Mouse (Mus musculus) liver, embryonic 15.5 days (tissue): ENCODE measurements at regions not wholly inside any gene's neighbourhood (a gene's known extent, or its start where the extent isn't known, plus 50 kb on each side); places are given as distances from the start of the nearest gene placed in this dataset.

ENCODE experiments used
- ATAC-seq: fragments of 200-750 bp; cut with Nextera tagmentation; 2 replicates; pipeline ENCODE4 v1.8.0; 2017; ENCODE audit warnings: moderate number of reproducible peaks, mild to moderate bottlenecking, moderate library complexity; ENCODE audit not compliant: insufficient read depth
- H3K27ac ChIP-seq: fragments of 300-500 bp; sonication (generic); replicated peaks from 2 replicates; pipeline ENCODE4 v1.5.1; 2015; ENCODE audit warnings: mild to moderate bottlenecking, inconsistent platforms
- H3K27me3 ChIP-seq: fragments of 300-500 bp; sonication (generic); 2 replicates; pipeline ENCODE4 v1.6.1; 2015; ENCODE audit warnings: mild to moderate bottlenecking, inconsistent platforms
- H3K36me3 ChIP-seq: fragments of 300-500 bp; sonication (generic); replicated peaks from 2 replicates; pipeline ENCODE4 v1.6.1; 2015; ENCODE audit warnings: moderate library complexity, mild to moderate bottlenecking, inconsistent platforms
- H3K4me1 ChIP-seq: fragments of 300-500 bp; sonication (generic); replicated peaks from 2 replicates; pipeline ENCODE4 v1.6.1; 2015; ENCODE audit warnings: inconsistent platforms
- H3K4me2 ChIP-seq: fragments of 300-500 bp; sonication (generic); 2 replicates; pipeline ENCODE4 v1.6.1; 2015; ENCODE audit warnings: moderate library complexity, mild to moderate bottlenecking, inconsistent platforms
- H3K4me3 ChIP-seq: fragments of 300-500 bp; sonication (generic); replicated peaks from 2 replicates; pipeline ENCODE4 v1.5.1; 2015; ENCODE audit warnings: mild to moderate bottlenecking, inconsistent platforms
- H3K9ac ChIP-seq: fragments of 300-500 bp; sonication (generic); 2 replicates; pipeline ENCODE4 v1.6.1; 2015; ENCODE audit warnings: moderate library complexity, mild to moderate bottlenecking, inconsistent platforms
- H3K9me3 ChIP-seq: fragments of 300-500 bp; sonication (generic); replicated peaks from 2 replicates; pipeline ENCODE4 v1.6.1; 2016; ENCODE audit warnings: inconsistent platforms
- WGBS: fragments of 180-500 bp; shearing (Covaris S2); methylation state at CpG from one replicate; pipeline ENCODE4 v1.1.7; 2015; ENCODE audit warnings: mixed read lengths; ENCODE audit not compliant: insufficient replicate concordance; 5-methylcytosine and 5-hydroxymethylcytosine counted together

DNA sequence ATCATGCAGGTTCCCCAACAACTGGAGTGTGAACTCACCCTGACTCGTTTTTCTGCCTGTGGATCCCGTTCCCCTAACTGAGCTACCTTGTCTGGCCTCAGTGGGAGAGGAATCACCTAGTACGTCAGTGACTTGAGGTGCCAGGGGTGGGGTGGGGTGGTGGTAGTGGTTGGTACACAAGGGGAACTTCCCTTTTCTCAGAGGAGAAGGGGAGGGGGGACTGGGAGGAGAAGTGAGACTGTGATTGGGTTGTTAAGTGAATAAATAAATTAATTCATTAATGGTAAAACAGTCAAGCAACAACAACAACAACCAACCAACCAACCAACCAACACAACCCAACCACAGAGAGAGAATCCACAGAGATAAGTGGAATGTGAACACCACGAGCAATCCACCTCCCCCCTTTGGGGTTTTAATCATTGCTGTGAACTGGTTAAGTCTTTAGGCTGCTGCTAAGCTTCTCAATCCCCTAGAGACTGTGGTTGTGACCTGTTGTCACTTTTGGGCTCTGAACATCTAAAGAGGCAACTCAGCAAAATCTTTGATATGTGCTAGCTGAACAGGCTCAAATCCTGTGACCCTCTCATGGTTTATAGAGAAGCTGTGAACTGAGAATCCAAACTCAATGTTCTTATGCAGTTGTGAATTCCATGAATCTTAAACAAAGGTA, 111.0 kb upstream of the Fbxo11 start:
- ATAC-seq = no peak
- Histone ChIP-seq H3K9ac (no peak overlapping the region), H3K4me1 (no peaks in the 10 kb centered on the region), H3K4me3 (no peak overlapping the region), H3K4me2 (no peak overlapping the region), H3K9me3 (no peaks in the 10 kb centered on the region), H3K36me3 (no peaks in the 10 kb centered on the region), H3K27ac (no peak overlapping the region), H3K27me3 (no peaks in the 10 kb centered on the region)
- 35% methylated on average over 4 of the region's 4 CpGs for WGBS

DNA sequence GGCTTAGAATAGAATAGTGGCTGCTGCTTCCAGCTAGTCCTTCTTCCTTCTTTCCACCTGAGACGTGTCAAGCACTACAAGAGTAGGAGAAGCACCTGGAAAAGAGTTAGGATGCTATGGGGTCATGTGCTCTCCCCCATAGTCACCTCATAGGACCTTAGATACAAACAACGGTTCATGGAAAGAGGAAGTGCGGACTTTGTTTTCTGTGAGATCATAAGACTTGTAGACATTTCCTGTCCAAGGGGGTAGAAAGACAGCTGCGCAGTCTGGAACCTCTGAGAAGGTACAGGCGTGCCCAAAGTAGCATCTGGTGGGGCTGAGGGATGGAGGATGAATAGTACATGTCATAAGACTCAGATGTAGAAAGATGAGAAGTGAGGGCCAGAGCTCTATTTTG, 125.6 kb upstream of the Fbxo11 start:
- Histone ChIP-seq H3K27ac (no peak overlapping the region), H3K4me3 (no peak overlapping the region), H3K36me3 (no peaks in the 10 kb centered on the region), H3K4me1 (no peaks in the 10 kb centered on the region), H3K9ac (no peak overlapping the region), H3K9me3 (no peaks in the 10 kb centered on the region), H3K27me3 (no peaks in the 10 kb centered on the region), H3K4me2 (no peak overlapping the region)
- WGBS = 20% methylated on average over 5 of the region's 5 CpGs
- no peak for ATAC-seq

DNA sequence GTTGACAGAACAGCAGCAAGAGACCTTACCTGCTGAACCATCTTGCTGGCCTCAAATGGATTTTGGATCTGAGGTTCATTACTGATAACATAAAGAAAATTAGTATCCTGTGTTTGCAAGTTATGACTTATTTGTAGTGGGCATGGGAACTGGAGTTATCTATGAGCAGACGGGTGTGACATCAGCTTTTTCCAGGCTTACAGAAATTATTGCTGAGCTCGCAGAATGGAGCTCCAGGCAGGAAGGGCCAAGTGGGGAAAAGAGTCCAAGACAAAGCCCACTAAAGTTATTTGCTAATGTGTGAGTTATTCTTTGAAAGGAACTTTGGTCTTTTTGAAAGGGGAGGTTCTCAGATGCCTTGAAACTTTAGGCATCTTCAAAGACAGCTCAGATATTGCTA, 126.4 kb upstream of the Fbxo11 start:
- Histone ChIP-seq H3K36me3 (no peaks in the 10 kb centered on the region), H3K9ac (no peak overlapping the region), H3K27ac (no peak overlapping the region), H3K4me3 (no peak overlapping the region), H3K9me3 (no peaks in the 10 kb centered on the region), H3K4me2 (no peak overlapping the region), H3K4me1 (no peaks in the 10 kb centered on the region), H3K27me3 (no peaks in the 10 kb centered on the region)
- ATAC-seq = no peak
- WGBS = 47% methylated on average over 2 of the region's 2 CpGs

DNA sequence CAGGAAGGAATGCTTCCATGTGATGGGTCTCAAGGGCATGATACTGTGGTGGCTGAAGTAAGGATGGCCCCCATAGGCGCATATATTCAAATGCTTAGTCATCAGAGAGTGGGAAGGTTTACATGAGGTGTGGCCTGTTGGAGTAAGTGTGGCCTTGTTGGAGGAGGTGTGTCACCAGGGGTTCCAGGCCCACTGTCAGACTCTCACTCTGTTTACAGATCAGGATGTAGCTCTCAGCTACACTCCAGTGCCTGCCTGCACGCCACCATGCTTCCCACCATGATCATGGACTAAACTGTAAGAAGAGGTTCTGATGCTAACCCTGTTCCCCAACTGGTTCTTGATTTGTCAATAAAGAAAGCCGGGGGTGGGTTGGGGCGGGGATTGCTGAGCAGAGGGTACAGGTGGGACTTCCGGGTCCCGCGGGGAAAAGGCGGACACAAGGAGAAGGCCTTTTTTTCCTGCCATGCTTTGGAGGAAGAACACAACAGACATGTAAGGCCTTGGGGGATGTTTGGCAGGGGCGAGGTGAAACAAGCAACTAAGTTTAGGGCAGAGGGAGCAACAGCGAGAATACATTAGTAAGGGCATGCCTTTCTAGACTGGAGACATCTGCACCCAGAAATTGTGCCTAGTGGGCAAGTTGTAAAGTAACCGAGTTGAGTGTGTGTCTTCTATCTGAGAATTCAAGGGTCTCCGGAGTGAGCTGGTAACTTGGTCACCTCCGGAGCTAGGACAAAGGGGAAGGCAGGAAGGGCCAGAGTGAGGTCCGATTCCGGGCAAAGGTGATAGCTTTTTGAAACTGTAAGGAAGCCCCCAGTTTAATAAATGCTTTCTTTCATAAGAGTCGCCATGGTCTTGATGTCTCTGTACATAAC, 127.1 kb upstream of the Fbxo11 start:
- Histone ChIP-seq H3K4me2 (no peak overlapping the region), H3K9me3 (no peaks in the 10 kb centered on the region), H3K4me3 (no peak overlapping the region), H3K27me3 (no peaks in the 10 kb centered on the region), H3K27ac (no peak overlapping the region), H3K36me3 (no peaks in the 10 kb centered on the region), H3K4me1 (no peaks in the 10 kb centered on the region), H3K9ac (no peak overlapping the region)
- no peak for ATAC-seq
- WGBS = 74% methylated on average over 16 of the region's 16 CpGs

DNA sequence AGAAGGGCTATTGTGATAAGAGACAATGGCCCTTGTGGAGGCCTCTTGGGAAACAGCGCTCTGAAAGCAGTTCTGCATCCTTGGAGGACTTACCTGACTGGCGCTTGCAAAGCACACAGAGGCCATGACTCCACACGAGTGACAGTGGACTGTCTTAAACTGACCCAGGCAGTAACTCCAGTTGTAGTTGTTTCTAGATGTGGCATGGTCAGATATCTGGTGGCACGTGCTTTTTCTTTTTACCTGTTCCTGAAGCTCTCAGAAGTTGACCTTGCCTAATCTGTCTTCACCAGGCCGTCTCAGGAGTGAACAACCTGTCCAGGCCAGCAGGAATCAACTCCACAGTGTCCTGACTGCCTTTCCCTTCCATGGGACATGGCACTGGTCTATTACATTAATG, 129.6 kb upstream of the Fbxo11 start:
- 59% methylated on average over 5 of the region's 5 CpGs for WGBS
- no peak overlapping the region for H3K4me2 ChIP-seq

DNA sequence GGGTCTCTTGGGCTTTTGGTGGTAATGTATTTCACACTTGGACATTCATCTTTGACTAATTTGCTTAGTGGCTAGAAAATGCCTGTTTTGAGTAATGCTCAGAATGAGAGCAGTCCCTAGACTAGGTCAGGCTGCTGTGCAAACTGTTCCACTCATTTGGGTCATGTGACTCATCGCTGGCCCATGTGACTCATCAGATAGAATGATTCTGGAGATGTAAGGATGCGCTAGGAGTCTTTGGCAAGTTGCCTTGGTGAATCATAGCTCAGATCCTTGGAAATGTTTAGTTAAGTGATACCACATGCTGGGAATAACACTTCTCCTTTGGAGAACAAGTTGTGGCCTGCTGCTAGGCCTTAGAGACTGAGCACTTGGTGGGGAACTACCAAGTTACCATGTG, 130.2 kb upstream of the Fbxo11 start:
- ATAC-seq = no peak
- 74% methylated on average over 2 of the region's 2 CpGs for WGBS

More for the DNA sequence above, 129.6 kb upstream of the Fbxo11 start:
- no peaks in the 10 kb centered on the region for H3K9me3 ChIP-seq
- H3K4me3 ChIP-seq = no peak overlapping the region
- H3K36me3 ChIP-seq = no peaks in the 10 kb centered on the region
- H3K4me1 ChIP-seq = no peaks in the 10 kb centered on the region
- no peaks in the 10 kb centered on the region for H3K27me3 ChIP-seq
- no peak overlapping the region for H3K27ac ChIP-seq
- no peak overlapping the region for H3K9ac ChIP-seq
- no peak for ATAC-seq

DNA sequence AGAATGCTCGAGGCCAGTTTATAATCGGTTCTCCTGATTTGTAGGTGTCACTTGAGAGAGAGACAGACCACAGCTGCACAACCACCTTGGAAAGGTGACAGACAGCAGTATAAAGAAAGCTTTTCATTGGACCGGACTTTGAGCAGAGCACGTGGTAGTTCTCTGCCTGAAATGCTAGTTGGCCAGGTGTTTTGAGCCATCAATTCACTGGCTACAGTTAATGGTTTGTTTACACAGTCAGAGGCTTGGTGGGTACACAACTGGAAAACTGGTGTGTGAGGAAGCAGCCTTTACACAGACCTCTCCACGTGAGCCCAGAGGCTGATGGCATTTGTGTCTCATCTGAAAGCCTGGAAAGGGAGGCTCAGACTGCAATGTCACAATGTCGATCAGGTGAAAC, 130.8 kb upstream of the Fbxo11 start:
- Histone ChIP-seq H3K9ac (no peak overlapping the region), H3K27ac (no peak overlapping the region), H3K27me3 (no peaks in the 10 kb centered on the region), H3K4me2 (no peak overlapping the region), H3K9me3 (no peaks in the 10 kb centered on the region), H3K36me3 (no peaks in the 10 kb centered on the region), H3K4me3 (no peak overlapping the region), H3K4me1 (no peaks in the 10 kb centered on the region)
- 72% methylated on average over 6 of the region's 6 CpGs for WGBS
- no peak for ATAC-seq

More for the DNA sequence above, 130.2 kb upstream of the Fbxo11 start:
- Histone ChIP-seq H3K9me3 (no peaks in the 10 kb centered on the region), H3K4me1 (no peaks in the 10 kb centered on the region), H3K9ac (no peak overlapping the region), H3K27me3 (no peaks in the 10 kb centered on the region), H3K4me2 (no peak overlapping the region), H3K36me3 (no peaks in the 10 kb centered on the region), H3K27ac (no peak overlapping the region), H3K4me3 (no peak overlapping the region)

DNA sequence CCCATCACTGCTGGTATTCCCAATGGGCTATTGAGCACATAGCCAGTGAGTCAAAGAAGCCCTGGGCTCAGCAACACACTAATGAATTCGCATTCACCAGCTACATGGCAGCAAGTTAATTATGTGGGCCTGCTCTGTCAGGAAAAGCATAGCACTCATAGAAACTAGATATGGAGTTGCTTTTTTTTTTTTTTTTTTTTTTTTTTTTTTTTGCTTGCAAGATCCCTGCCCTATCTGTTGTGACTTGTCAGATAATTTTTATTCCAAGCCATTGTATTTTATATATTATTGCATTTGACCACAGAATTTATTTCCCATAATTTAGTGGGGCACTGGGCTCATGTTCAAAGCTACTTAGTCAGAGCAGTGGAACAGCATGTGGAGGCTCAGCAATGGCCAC, 131.2 kb upstream of the Fbxo11 start:
- no peak overlapping the region for H3K4me2 ChIP-seq
- no peak overlapping the region for H3K4me3 ChIP-seq
- no peaks in the 10 kb centered on the region for H3K4me1 ChIP-seq
- no peak overlapping the region for H3K27ac ChIP-seq
- H3K27me3 ChIP-seq = no peaks in the 10 kb centered on the region
- WGBS = 74% methylated on average over 1 of the region's 1 CpGs
- no peaks in the 10 kb centered on the region for H3K9me3 ChIP-seq
- no peak overlapping the region for H3K9ac ChIP-seq
- no peak for ATAC-seq
- H3K36me3 ChIP-seq = no peaks in the 10 kb centered on the region

DNA sequence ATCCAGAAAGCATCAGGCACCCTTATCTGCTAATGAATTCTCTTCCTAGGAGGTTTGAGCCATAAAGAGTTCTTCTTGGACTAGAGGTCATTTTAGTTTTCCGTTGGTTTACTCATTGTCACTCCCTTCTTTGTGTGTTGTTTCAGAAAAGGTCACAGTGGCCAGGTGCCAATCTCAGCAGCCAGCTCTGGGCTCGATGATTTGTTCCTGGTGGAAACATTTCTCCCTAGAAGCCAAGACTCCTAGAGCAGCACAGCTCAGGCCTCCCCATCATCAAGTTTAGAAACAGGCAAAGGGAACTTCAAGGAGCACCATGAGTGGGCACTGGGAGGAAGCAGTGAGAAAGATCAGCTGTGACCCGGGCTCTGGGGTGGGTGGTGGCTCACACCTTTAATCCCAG, 132.3 kb upstream of the Fbxo11 start:
- 48% methylated on average over 3 of the region's 3 CpGs for WGBS
- Histone ChIP-seq H3K4me1 (no peaks in the 10 kb centered on the region), H3K4me2 (no peak overlapping the region), H3K36me3 (no peaks in the 10 kb centered on the region), H3K9me3 (no peaks in the 10 kb centered on the region), H3K9ac (no peak overlapping the region), H3K4me3 (no peak overlapping the region), H3K27me3 (no peaks in the 10 kb centered on the region), H3K27ac (no peak overlapping the region)
- ATAC-seq = no peak

DNA sequence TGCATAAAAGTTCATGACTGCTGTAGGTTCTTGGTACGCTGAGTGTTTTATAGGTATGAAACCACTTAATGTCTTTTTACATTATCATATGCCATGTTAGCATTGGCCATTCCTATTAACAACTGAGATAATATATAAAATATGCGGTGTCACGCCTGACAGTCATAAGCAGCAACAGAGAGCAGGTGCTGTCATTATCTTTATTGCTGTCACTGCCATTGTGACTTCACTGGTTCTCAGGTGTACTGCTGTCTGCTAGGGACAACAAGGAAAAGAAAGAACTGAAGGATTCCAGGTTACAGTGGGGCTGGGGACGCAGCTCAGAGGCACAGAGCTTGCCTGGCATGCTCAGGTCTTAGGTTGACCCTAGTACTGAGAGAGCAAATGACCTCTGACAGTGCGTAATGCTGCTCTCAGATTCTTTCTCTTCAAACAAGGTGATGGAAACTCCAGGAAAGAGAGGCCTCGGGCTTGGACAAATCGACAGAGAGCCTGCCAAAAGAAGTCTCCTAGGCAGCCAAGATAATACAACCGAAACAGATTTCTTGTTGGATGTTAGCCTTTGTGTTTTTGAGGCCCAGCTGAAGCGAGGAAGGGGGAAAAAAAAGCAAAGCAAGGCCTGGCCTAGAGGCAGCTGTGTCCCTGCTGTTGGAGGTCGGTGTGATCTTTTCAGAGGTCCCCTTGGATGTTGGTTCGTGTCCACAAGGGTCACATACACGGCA, 136.3 kb upstream of the Fbxo11 start:
- H3K9ac ChIP-seq = no peak overlapping the region
- H3K36me3 ChIP-seq = no peaks in the 10 kb centered on the region
- no peaks in the 10 kb centered on the region for H3K9me3 ChIP-seq
- no peak overlapping the region for H3K27ac ChIP-seq
- H3K4me3 ChIP-seq = no peak overlapping the region
- ATAC-seq = no peak
- H3K4me2 ChIP-seq = no peak overlapping the region
- WGBS = 68% methylated on average over 12 of the region's 12 CpGs
- H3K27me3 ChIP-seq = no peaks in the 10 kb centered on the region
- H3K4me1 ChIP-seq = no peaks in the 10 kb centered on the region

DNA sequence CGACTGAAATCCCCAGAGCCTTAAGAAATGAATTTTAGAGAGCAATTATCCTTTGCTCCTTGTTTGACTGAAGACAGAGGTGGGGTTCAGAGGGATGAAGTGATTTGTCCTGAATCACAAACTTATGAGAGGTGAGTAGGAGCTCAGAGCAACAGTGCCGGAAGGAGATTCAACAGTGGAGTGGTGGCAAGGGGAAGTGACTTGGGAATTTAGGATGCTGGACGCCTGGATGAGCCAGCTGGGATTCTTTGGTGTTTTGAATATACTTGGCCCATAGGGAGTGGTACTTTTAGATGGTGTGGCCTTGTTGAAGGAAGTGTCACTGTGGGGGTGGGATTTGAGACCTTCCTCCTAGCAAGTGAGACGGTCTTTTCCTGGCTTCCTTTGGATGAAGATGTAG, 137.1 kb upstream of the Fbxo11 start:
- Histone ChIP-seq H3K36me3 (no peaks in the 10 kb centered on the region), H3K27me3 (no peaks in the 10 kb centered on the region), H3K4me1 (no peaks in the 10 kb centered on the region), H3K4me2 (no peak overlapping the region), H3K9ac (no peak overlapping the region), H3K27ac (no peak overlapping the region), H3K4me3 (no peak overlapping the region), H3K9me3 (no peaks in the 10 kb centered on the region)
- 69% methylated on average over 4 of the region's 4 CpGs for WGBS
- no peak for ATAC-seq
